Mouse (Mus musculus) olfactory bulb, adult 2 months (tissue): ENCODE results near the gene Usp48.

Experiments
- CTCF ChIP-seq: fragments of 200-500 bp; IDR thresholded peaks from 2 replicates; pipeline ENCODE4 v1.5.1; 2012; ENCODE audit warnings: low read depth, mild to moderate bottlenecking, low read length, moderate library complexity; ENCODE audit not compliant: insufficient read depth
- POLR2A ChIP-seq: fragments of 200-500 bp; IDR thresholded peaks from 2 replicates; pipeline ENCODE4 v1.6.1; 2012; ENCODE audit warnings: mild to moderate bottlenecking, low read depth, low read length, moderate library complexity; ENCODE audit not compliant: insufficient read depth

DNA sequence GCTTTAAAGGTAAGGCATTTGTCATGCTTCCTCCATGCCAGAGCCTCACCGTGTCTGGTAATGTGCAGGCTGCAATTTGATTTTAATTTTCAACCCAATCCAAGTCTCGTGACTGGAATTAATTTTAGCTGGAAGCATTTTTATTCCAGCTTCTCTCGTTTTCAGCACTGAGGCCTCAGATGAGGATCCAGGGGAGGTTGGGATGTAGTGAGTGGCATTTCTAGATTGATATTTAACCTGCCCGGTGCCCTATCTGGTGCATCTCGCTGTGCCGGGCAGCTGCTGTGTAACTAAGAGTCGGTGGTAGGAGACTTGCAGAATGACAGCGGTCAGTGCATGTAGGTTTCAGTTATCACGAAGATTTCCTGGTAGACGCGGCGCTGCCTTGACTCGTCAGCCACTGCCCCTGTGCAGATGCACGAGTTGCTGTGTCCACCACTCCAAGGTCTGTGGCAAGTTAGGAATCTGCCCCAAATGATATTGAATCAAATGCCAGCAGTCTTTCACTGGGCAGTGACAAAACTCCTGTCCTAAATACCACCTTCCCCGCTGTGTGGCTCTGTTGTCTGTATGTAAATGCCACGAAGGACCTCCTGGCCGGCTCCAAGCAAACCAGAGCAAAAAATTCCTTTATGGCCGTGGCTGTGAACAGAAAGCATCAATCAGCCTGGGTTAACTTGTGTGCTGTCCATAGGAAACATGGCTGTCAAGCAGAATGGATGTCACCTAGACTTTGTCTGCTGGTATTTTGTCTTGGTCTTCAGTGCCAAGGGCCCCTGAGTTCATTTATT lies 61.9 kb downstream of the Usp48 start:
- TF ChIP-seq CTCF (no peak), POLR2A (no peak)
